Mouse (Mus musculus) thymus, adult 2 months (tissue): ENCODE measurements around the gene Tas1r3. TPM values are rescaled to one million over a fixed set of nuclear protein-coding genes. Genes with fewer than 3 reads are reported as not detected.

Experiments used
- DNase-seq: peaks from one replicate; pipeline ENCODE4 v3.0.0; 2021
- H3K27ac ChIP-seq: fragments of 200-500 bp; 2 replicates; pipeline ENCODE4 v1.5.1; 2012; ENCODE audit warnings: low read length, control low read depth; ENCODE audit not compliant: control insufficient read depth, insufficient read depth
- H3K27me3 ChIP-seq: fragments of 200-500 bp; 2 replicates; pipeline ENCODE4 v1.6.1; 2012; ENCODE audit warnings: mild to moderate bottlenecking, low read length, moderate library complexity, mixed read lengths; ENCODE audit not compliant: control insufficient read depth, insufficient read depth
- H3K36me3 ChIP-seq: fragments of 200-500 bp; 2 replicates; pipeline ENCODE4 v1.6.1; 2012; ENCODE audit warnings: mild to moderate bottlenecking, low read length, moderate library complexity; ENCODE audit not compliant: control insufficient read depth, insufficient read depth
- H3K4me1 ChIP-seq: fragments of 200-500 bp; replicated peaks from 2 replicates; pipeline ENCODE4 v1.6.1; 2012; ENCODE audit warnings: low read length; ENCODE audit not compliant: control insufficient read depth, insufficient read depth
- H3K4me3 ChIP-seq: fragments of 200-500 bp; 2 replicates; pipeline ENCODE4 v1.5.1; 2012; ENCODE audit warnings: mild to moderate bottlenecking, low read length, control low read depth, moderate library complexity; ENCODE audit not compliant: control insufficient read depth, insufficient read depth
- CTCF ChIP-seq: fragments of 200-500 bp; IDR thresholded peaks from 2 replicates; pipeline ENCODE4 v1.5.1; 2012; ENCODE audit warnings: mild to moderate bottlenecking, control low read depth, low read length, moderate library complexity, borderline replicate concordance; ENCODE audit not compliant: control insufficient read depth, poor library complexity, insufficient read depth; ENCODE audit errors: extremely low read depth
- POLR2A ChIP-seq: fragments of 200-500 bp; IDR thresholded peaks from 2 replicates; pipeline ENCODE4 v1.6.1; 2012; ENCODE audit warnings: mild to moderate bottlenecking, low read length, control low read depth, moderate library complexity; ENCODE audit not compliant: control insufficient read depth, poor library complexity, insufficient read depth; ENCODE audit errors: extremely low read depth
- WGBS: fragments of 180-500 bp; shearing (Covaris S2); methylation state at CpG from one replicate; pipeline ENCODE4 v1.1.7; 2018; 5-methylcytosine and 5-hydroxymethylcytosine counted together
- polyA plus RNA-seq: library from polyadenylated mRNA; depleted of rRNA; stranded (reverse); fragments of >200 nt; gene quantifications from 2 replicates; pipeline ENCODE4 v1.2.3, GENCODE M21; 2012

The Tas1r3 gene
- polyA plus RNA-seq, 1 experiment, result 3.0 TPM

GRCm38 (mm10) chr4:155854991-155855390 lies 8.2 kb downstream of the Tas1r3 start:
- H3K27ac ChIP-seq, result no peak overlapping the region
- no peaks in the 10 kb centered on the region for H3K36me3 ChIP-seq
- no peak for DNase-seq
- TF ChIP-seq POLR2A, result no peak
- TF ChIP-seq CTCF, result no peak
- H3K4me1 ChIP-seq, result no peaks in the 10 kb centered on the region
- WGBS, result 98% methylated on average over 12 of the region's 12 CpGs
- no peak overlapping the region for H3K4me3 ChIP-seq
- H3K27me3 ChIP-seq, result no peaks in the 10 kb centered on the region

GRCm38 (mm10) chr4:155853421-155853820 lies 9.7 kb downstream of the Tas1r3 start:
- WGBS, result 97% methylated on average over 9 of the region's 9 CpGs
- DNase-seq, result no peak
- peaks cover 7% of the 10 kb centered on the region for H3K4me1 ChIP-seq

GRCm38 (mm10) chr4:155851951-155852411 lies 11.2 kb downstream of the Tas1r3 start:
- WGBS, result 88% methylated on average over 2 of the region's 2 CpGs
- no peak overlapping the region for H3K4me3 ChIP-seq

More at GRCm38 (mm10) chr4:155853421-155853820, 9.7 kb downstream of the Tas1r3 start:
- H3K27ac ChIP-seq, result no peak overlapping the region
- no peaks in the 10 kb centered on the region for H3K36me3 ChIP-seq
- H3K4me3 ChIP-seq, result no peak overlapping the region
- TF ChIP-seq POLR2A, result no peak
- no peak for TF ChIP-seq CTCF
- H3K27me3 ChIP-seq, result no peaks in the 10 kb centered on the region

GRCm38 (mm10) chr4:155851368-155851767 lies 11.8 kb downstream of the Tas1r3 start:
- Histone ChIP-seq H3K27me3 (no peaks in the 10 kb centered on the region), H3K4me3 (no peak overlapping the region), H3K36me3 (no peaks in the 10 kb centered on the region), H3K27ac (no peak overlapping the region), H3K4me1 (peaks cover 19% of the 10 kb centered on the region)
- TF ChIP-seq POLR2A, result no peak
- no peak for TF ChIP-seq CTCF
- DNase-seq, result no peak
- 100% methylated on average over 3 of the region's 3 CpGs for WGBS

More at GRCm38 (mm10) chr4:155851951-155852411, 11.2 kb downstream of the Tas1r3 start:
- no peak for DNase-seq
- H3K36me3 ChIP-seq, result no peaks in the 10 kb centered on the region
- H3K27me3 ChIP-seq, result no peaks in the 10 kb centered on the region
- no peak overlapping the region for H3K27ac ChIP-seq
- peaks cover 13% of the 10 kb centered on the region for H3K4me1 ChIP-seq
- TF ChIP-seq CTCF (no peak), POLR2A (no peak)

GRCm38 (mm10) chr4:155849792-155850451 lies 13.2 kb downstream of the Tas1r3 start:
- no peaks in the 10 kb centered on the region for H3K27me3 ChIP-seq
- DNase-seq, result no peak
- H3K4me3 ChIP-seq, result no peak overlapping the region
- H3K4me1 ChIP-seq, result peaks cover 19% of the 10 kb centered on the region
- H3K36me3 ChIP-seq, result no peaks in the 10 kb centered on the region
- no peak for TF ChIP-seq POLR2A
- TF ChIP-seq CTCF, result no peak
- 98% methylated on average over 3 of the region's 3 CpGs for WGBS
- H3K27ac ChIP-seq, result no peak overlapping the region

GRCm38 (mm10) chr4:155849391-155849790 lies 13.8 kb downstream of the Tas1r3 start:
- peaks cover 19% of the 10 kb centered on the region for H3K4me1 ChIP-seq
- no peak for DNase-seq
- no peak overlapping the region for H3K27ac ChIP-seq
- WGBS, result 62% methylated on average over 2 of the region's 2 CpGs
- no peak overlapping the region for H3K4me3 ChIP-seq
- no peaks in the 10 kb centered on the region for H3K36me3 ChIP-seq
- H3K27me3 ChIP-seq, result no peaks in the 10 kb centered on the region
- TF ChIP-seq CTCF (no peak), POLR2A (no peak)
